Mouse (Mus musculus) gastrocnemius, postnatal 25 days (tissue): ENCODE data around the gene Olfr1309. TPM values are rescaled to one million over a fixed set of nuclear protein-coding genes. Genes with fewer than 3 reads are reported as not detected.
"Not testable (repeated sequence)": the region's sequence is repeated elsewhere in the genome, so short reads cannot be mapped to it uniquely, and the experiment has no call there.

ENCODE experiments used
- DNase-seq: peaks from one replicate; pipeline ENCODE4 v3.0.0; 2022
- long read RNA-seq, 2 experiments: library from polyadenylated mRNA; stranded (forward); transcript quantifications; one replicate each; pipeline ENCODE4 v2.0.0; 2021
- total RNA-seq, 2 experiments: library from RNA; stranded (reverse); gene quantifications; 1 replicate in 1 of 2; 2 replicates in 1 of 2; pipeline ENCODE4 v1.2.3; 2021

Olfr1309 gene
- total RNA-seq = not detected
- long read RNA-seq, experiment 1 = 0 reads
- long read RNA-seq, experiment 2 = 0 reads

- DNase-seq = no peak
These were observed at the start of gene Olfr1309 for GRCm38 (mm10) chr2:111990181-111990580. Gene Olfr1309 (minus strand): TSS chr2:111990281.

GRCm38 (mm10) chr2:112026971-112027370, 36.9 kb upstream of the Olfr1309 start:
- not testable (repeated sequence) for DNase-seq

- no peak for DNase-seq
These were observed 34.2 kb upstream of the Olfr1309 start, which contains the start of gene Olfr1311 for GRCm38 (mm10) chr2:112024312-112024711. Gene Olfr1311 (minus strand): TSS chr2:112024412.

- no peak for DNase-seq
These were observed 24.8 kb upstream of the Olfr1309 start for GRCm38 (mm10) chr2:112014900-112015299.

- no peak for DNase-seq
These were observed 22.5 kb upstream of the Olfr1309 start, which contains the start of gene Olfr1310 for GRCm38 (mm10) chr2:112012608-112013007. Gene Olfr1310 (minus strand): TSS chr2:112012708.

GRCm38 (mm10) chr2:111964844-111965243, 25.2 kb downstream of the Olfr1309 start, which contains the start of gene Olfr1308:
Gene Olfr1308 (minus strand): TSS chr2:111964944.
- no peak for DNase-seq

GRCm38 (mm10) chr2:111949340-111949739, 40.7 kb downstream of the Olfr1309 start, which contains the start of gene Olfr1307:
Gene Olfr1307 (minus strand): TSS chr2:111949440.
- no peak for DNase-seq

Other genes with a start within 250 kb of the Olfr1309 start
- gene Olfr1301, start 239.3 kb downstream of the Olfr1309 start, total RNA-seq = not detected
- gene Olfr1302, start 212.9 kb downstream of the Olfr1309 start, total RNA-seq = not detected
- gene Olfr1303, start 169.9 kb downstream of the Olfr1309 start, total RNA-seq = not detected
- gene Olfr1305, start 113.1 kb downstream of the Olfr1309 start, total RNA-seq = not detected
- gene Olfr1306, start 74.0 kb downstream of the Olfr1309 start, total RNA-seq = not detected
- not detected for gene Olfr1307, start 40.8 kb downstream of the Olfr1309 start, total RNA-seq
- not detected for gene Olfr1308, start 25.3 kb downstream of the Olfr1309 start, total RNA-seq
- gene Olfr1310, start 22.4 kb upstream of the Olfr1309 start, total RNA-seq = not detected
- not detected for gene Olfr1311, start 34.1 kb upstream of the Olfr1309 start, total RNA-seq
- gene Olfr1312, start 60.0 kb upstream of the Olfr1309 start, total RNA-seq = not detected
- gene Olfr1313, start 87.6 kb upstream of the Olfr1309 start, total RNA-seq = not detected
- not detected for gene Olfr1314, start 106.5 kb upstream of the Olfr1309 start, total RNA-seq
- not detected for gene Olfr1315-ps1, start 125.2 kb upstream of the Olfr1309 start, total RNA-seq
- not detected for gene Olfr1316, start 144.7 kb upstream of the Olfr1309 start, total RNA-seq
- not detected for gene Olfr1317, start 150.0 kb upstream of the Olfr1309 start, total RNA-seq
- not detected for gene Olfr1318, start 163.9 kb upstream of the Olfr1309 start, total RNA-seq
- 1 to 10 TPM; 2.1 to 2.3 TPM for gene Lpcat4, start 249.2 kb upstream of the Olfr1309 start, total RNA-seq